Mouse (Mus musculus): ENCODE measurements at regions not wholly inside any gene's neighbourhood (a gene's known extent, or its start where the extent isn't known, plus 50 kb on each side); places are given as distances from the start of the nearest gene placed in this dataset.
A peak's percentile ranks its signal among the peaks of the same experiment; 100 is the strongest.
"Not testable (repeated sequence)": the region's sequence is repeated elsewhere in the genome, so short reads cannot be mapped to it uniquely, and the experiment has no call there.

- peak; percentile 16 to 20 for DNase-seq (ENCODE audit: low spot score in 2 of 2)
These were observed 593.4 kb upstream of the Snrpn start for GRCm38 (mm10) chr7:60733331-60733994.

DNA sequence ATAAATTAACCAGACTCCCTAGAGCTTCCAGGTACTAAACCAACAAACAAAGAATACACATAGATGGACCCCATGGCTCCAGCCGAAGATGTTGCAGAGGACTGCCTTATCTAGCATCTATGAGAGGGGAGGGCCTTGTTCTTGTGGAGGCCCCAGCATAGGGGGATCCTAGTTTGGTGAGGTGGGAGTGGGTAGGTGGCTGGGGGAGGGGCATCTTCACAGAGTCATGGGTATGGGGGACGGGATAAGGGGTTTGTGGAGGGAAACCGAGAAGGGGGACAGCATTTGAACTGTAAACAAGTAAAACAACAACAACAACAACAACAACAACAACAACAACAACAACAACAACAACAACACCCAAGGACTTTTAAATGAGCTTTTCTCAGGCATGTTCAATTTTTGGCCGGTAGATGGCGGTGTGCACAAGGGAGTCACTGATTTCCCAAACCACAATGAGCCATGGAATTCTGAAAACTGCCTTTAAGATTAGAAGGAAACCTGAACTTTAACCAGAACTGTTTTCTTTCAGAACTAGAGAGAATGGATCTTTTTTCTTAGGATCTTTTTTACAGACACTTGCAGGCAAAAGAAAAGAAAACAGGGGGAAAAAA is 588.2 kb upstream of the Snrpn start:
- DNase-seq (ENCODE audit: low spot score in 2 of 2): not testable (repeated sequence)
